Mouse (Mus musculus) forebrain, postnatal 0 days (tissue): Measurements from ENCODE around the gene Abhd14b. TPM values are rescaled to one million over a fixed set of nuclear protein-coding genes. Genes with fewer than 3 reads are reported as not detected.

Experiments
- ATAC-seq: fragments of 200-750 bp; cut with Nextera tagmentation; 2 replicates; pipeline ENCODE4 v1.8.0; 2017; ENCODE audit warnings: mild to moderate bottlenecking, moderate library complexity
- DNase-seq: peaks from one replicate; pipeline ENCODE4 v3.0.0-alpha.2; 2015
- H3K27ac ChIP-seq: fragments of 300-500 bp; sonication (generic); 2 replicates; pipeline ENCODE4 v1.5.1; 2014; ENCODE audit warnings: low read depth, mild to moderate bottlenecking, antibody characterized with exemption, low read length, moderate library complexity, mixed read lengths
- H3K27me3 ChIP-seq: fragments of 300-500 bp; sonication (generic); 2 replicates; pipeline ENCODE4 v1.6.1; 2014; ENCODE audit warnings: mild to moderate bottlenecking, low read length, mixed read lengths; ENCODE audit not compliant: insufficient read depth
- H3K36me3 ChIP-seq: fragments of 300-500 bp; sonication (generic); 2 replicates; pipeline ENCODE4 v1.6.1; 2014; ENCODE audit warnings: mild to moderate bottlenecking, moderate library complexity; ENCODE audit not compliant: insufficient read depth
- H3K4me1 ChIP-seq: fragments of 300-500 bp; sonication (generic); 2 replicates; pipeline ENCODE4 v1.6.1; 2014; ENCODE audit warnings: antibody characterized with exemption; ENCODE audit not compliant: insufficient read depth
- H3K4me2 ChIP-seq: fragments of 300-500 bp; sonication (generic); 2 replicates; pipeline ENCODE4 v1.6.1; 2014; ENCODE audit warnings: low read depth, mild to moderate bottlenecking, moderate library complexity
- H3K4me3 ChIP-seq: fragments of 300-500 bp; sonication (generic); 2 replicates; pipeline ENCODE4 v1.5.1; 2014; ENCODE audit warnings: low read depth, low read length, mixed read lengths
- H3K9ac ChIP-seq: fragments of 300-500 bp; sonication (generic); 2 replicates; pipeline ENCODE4 v1.6.1; 2014; ENCODE audit warnings: mild to moderate bottlenecking
- H3K9me3 ChIP-seq: fragments of 300-500 bp; sonication (generic); 2 replicates; pipeline ENCODE4 v1.6.1; 2016; ENCODE audit warnings: low read length
- CTCF ChIP-seq: sonication (generic); IDR thresholded peaks from 2 replicates; pipeline ENCODE4 v1.5.1; 2016; ENCODE audit warnings: antibody characterized with exemption, control low read depth, low read depth
- WGBS: fragments of 180-500 bp; shearing (Covaris S2); extraction: QIAGEN DNeasy Blood & Tissue Kit; methylation state at CpG from one replicate; pipeline ENCODE4 v1.1.7; 2014; 5-methylcytosine and 5-hydroxymethylcytosine counted together
- polyA plus RNA-seq: library from polyadenylated mRNA; unstranded; fragments of >200 nt; fragmentation: Nextera tagmentation; extraction: Ambion mirVana; gene quantifications from 2 replicates; pipeline ENCODE4 v1.2.1, GENCODE M21; 2015
- total RNA-seq: library from RNA; depleted of rRNA; stranded (reverse); fragments of >200 nt; gene quantifications from 2 replicates; pipeline ENCODE4 v1.2.3, GENCODE M21; 2014

The Abhd14b gene
- total and polyA plus RNA-seq, 2 experiments from 2014 or later: 7.6 to 13.8 TPM

DNA sequence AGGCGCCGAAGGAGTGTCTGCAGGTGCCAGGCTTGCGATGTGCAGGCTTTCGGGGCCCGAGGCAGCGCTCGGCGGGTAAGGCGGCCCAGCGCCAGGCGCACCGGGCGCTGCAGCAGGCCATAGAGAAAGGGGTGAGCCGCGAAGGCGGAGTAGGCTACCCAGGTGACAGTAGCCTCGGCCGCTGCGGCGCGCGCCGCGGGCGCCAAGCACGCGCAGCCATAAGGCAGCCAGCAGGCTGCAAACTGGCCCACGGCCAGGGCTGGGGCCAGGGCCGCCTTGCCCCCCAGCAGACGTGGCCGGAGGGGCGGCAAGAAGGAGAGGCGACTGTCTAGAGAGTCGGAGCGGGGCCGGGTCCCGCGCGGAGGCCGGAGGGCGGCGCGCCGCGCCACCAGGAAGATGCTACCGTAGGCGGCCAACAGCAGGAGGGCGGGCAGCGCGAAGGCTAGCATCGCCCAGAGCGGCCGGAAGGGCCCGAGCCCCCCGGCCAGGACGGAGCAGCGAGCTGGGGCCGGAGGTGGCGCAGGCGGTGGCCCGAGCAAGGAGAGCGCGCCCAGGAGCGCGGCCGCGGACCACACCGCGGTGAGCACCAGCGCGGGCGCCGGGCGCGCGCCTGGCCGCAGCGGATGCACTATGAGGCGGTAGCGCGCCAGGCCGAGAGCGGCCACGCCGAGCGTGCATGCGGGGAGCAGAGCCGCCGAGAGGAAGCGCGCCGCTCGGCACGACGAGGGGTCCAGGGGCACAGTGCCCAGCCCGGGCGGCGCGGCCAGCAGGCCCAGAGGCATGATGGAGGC lies 17.7 kb downstream of the Abhd14b start:
- Histone ChIP-seq H3K9me3 (no peaks in the 10 kb centered on the region), H3K4me2 (peak overlapping the region; percentile 99), H3K9ac (peak overlapping the region; percentile 81), H3K4me3 (peak overlapping the region; percentile 54), H3K27ac (peak overlapping the region; percentile 82), H3K27me3 (no peaks in the 10 kb centered on the region), H3K4me1 (peaks cover 7% of the 10 kb centered on the region; the same call in 1 of the 2 replicates), H3K36me3 (peaks cover 37% of the 10 kb centered on the region)
- ATAC-seq (peak; percentile 85), DNase-seq (peak; percentile 87)
- 3% methylated on average over 76 of the region's 99 CpGs for WGBS
- TF ChIP-seq CTCF: peak; percentile 15; the same call in 1 of the 2 replicates

DNA sequence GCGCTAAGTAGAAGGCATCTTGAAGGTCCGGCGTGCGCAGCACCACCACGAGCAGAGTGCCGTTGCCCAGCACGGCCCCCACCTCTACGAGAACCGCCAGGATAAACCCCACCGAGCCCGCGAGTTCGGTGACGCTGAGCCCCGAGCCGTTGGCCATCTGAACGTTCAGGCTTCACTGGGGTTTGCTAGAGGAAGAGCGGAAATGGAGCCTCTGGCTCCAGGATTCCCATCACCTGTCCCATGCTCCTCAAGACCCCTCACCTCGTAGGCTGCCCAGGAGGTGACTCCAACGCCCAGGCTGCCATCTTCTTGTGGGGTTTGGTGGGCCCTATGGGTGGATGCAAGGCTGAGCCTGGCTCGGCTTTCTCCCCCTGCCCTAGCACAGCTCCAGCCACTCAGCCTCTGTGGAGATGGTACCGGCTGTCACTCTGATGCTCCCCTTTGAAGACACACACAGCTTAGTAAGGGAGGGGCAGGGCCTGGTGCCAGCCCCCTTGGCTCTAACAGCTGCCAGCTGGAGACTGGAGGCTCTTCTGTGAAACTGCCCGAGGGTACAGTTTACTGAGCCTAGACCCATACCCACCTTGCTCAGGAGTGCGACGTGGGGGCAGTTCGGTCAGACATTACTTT lies 18.4 kb downstream of the Abhd14b start, which contains the start of gene Gpr62:
Gpr62 (minus strand) TSS at position 368 of the 630 bp plus-strand sequence.
- no peak for TF ChIP-seq CTCF
- Histone ChIP-seq H3K4me2 (peak within 1 kb of the TSS; percentile 99), H3K36me3 (peaks cover 35% of the 10 kb centered on the region), H3K4me1 (peaks cover 7% of the 10 kb centered on the region; the same call in 1 of the 2 replicates), H3K4me3 (peak within 1 kb of the TSS; percentile 54), H3K9me3 (no peaks in the 10 kb centered on the region), H3K27ac (peak within 1 kb of the TSS; percentile 82), H3K9ac (peak within 1 kb of the TSS; percentile 81), H3K27me3 (no peaks in the 10 kb centered on the region)
- DNase-seq (peak; percentile 59), ATAC-seq (peak; percentile 47)
- 20% methylated on average over 26 of the region's 26 CpGs for WGBS

DNA sequence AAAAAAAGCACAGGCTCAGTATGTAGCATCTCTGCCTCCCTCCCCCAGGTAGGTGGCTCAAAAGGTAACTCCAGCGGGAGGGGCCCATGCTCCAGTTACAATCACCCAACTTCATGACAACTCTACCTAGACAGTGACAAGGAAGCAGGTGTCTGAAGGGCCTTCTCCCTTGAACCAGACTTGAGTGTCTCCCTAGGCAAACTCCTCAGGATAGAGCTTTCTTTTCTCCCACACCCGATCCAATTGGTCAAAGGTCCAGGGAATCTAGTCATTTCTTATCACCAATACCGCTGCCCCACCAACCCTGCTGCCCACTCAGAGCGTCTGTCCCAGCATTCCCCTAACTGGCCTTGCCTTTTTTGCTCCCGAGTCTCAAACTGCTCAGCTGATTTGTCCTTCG lies 19.5 kb downstream of the Abhd14b start:
- Histone ChIP-seq H3K36me3 (peaks cover 27% of the 10 kb centered on the region), H3K4me2 (no peak overlapping the region), H3K9ac (no peak overlapping the region), H3K4me1 (peaks cover 7% of the 10 kb centered on the region; the same call in 1 of the 2 replicates), H3K4me3 (no peak overlapping the region), H3K27me3 (no peaks in the 10 kb centered on the region), H3K27ac (no peak overlapping the region), H3K9me3 (no peaks in the 10 kb centered on the region)
- 94% methylated on average over 6 of the region's 6 CpGs for WGBS
- no peak for ATAC-seq
- no peak for TF ChIP-seq CTCF
- no peak for DNase-seq

DNA sequence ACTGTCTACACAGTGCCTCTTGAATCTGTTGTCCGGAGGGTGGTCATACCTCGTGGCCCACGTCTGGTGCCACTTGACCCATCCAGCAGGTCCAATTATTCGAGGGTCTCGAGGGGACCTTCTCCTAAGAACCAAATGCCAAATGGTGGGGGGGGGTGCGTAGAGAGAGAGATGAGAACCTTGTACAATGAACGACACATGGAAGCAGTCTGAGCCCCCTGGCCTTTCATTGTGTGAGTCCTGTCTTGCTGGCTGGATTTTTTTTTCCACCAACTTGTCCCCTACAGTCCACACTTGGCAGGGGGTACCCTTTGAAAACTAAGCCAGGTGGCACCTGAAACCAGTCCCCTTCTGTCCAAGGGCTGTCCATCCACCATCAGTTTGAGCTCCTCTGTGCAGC lies 20.5 kb downstream of the Abhd14b start:
- H3K4me2 ChIP-seq: no peak overlapping the region
- 87% methylated on average over 7 of the region's 7 CpGs for WGBS

DNA sequence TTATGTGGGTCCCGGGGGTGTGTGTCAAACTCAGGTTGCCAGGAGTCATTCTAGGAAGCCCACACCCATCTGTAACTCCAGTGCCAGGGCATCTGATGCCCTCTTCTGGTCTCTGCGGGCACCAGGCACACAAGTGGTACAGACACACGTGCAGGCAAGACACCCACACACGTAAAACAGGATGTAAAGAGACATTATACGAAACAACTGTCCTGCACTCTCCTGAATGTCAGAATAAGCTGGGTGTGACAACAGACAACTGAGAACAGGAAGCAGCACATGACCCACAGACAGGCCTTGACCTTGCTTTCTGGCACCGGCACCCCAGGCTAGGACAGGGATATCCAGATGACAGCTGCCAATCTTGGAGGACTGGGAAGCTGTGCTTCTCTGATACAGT lies 22.1 kb downstream of the Abhd14b start:
- 81% methylated on average over 6 of the region's 6 CpGs for WGBS
- Histone ChIP-seq H3K4me2 (no peak overlapping the region), H3K36me3 (0 out of 2 replicates have a peak, but pooled peaks cover 3% of the 10 kb centered on the region), H3K27me3 (no peaks in the 10 kb centered on the region), H3K9me3 (no peaks in the 10 kb centered on the region), H3K9ac (no peak overlapping the region), H3K4me1 (peaks cover 7% of the 10 kb centered on the region; the same call in 1 of the 2 replicates), H3K27ac (no peak overlapping the region), H3K4me3 (no peak overlapping the region)
- DNase-seq (no peak), ATAC-seq (no peak)
- TF ChIP-seq CTCF: no peak

More for the DNA sequence above, 20.5 kb downstream of the Abhd14b start:
- no peak overlapping the region for H3K27ac ChIP-seq
- H3K9ac ChIP-seq: no peak overlapping the region
- H3K4me3 ChIP-seq: no peak overlapping the region
- H3K36me3 ChIP-seq: peaks cover 18% of the 10 kb centered on the region
- no peak for ATAC-seq
- no peak for DNase-seq
- H3K4me1 ChIP-seq: peaks cover 7% of the 10 kb centered on the region; the same call in 1 of the 2 replicates
- H3K27me3 ChIP-seq: no peaks in the 10 kb centered on the region
- TF ChIP-seq CTCF: no peak
- no peaks in the 10 kb centered on the region for H3K9me3 ChIP-seq

DNA sequence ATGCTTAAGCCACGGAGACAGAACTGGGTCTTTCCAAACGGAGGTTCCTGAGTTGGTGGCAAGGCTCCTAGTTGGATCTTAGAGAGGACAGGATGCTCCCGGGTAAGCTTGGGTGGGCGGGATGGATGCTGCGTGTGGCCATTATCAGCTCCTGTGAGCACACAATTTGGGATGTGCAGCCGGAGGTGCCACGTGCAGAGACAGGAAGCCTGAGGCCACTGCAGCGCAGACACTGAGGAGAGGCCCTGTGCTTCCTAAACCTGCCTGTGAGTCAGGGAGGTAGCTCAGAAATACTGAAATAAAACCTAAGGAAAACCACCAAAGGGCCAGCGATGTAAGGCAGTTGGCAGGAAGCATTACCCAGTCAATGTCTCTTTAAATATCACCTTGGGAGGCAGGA lies 22.5 kb downstream of the Abhd14b start:
- no peak for DNase-seq
- Histone ChIP-seq H3K27ac (no peak overlapping the region), H3K27me3 (no peaks in the 10 kb centered on the region)

More for the DNA sequence above, 22.5 kb downstream of the Abhd14b start:
- WGBS: 69% methylated on average over 9 of the region's 9 CpGs
- Histone ChIP-seq H3K9ac (no peak overlapping the region), H3K36me3 (no peaks in the 10 kb centered on the region), H3K4me2 (no peak overlapping the region), H3K9me3 (no peaks in the 10 kb centered on the region), H3K4me1 (peaks cover 7% of the 10 kb centered on the region; the same call in 1 of the 2 replicates), H3K4me3 (no peak overlapping the region)
- TF ChIP-seq CTCF: no peak
- no peak for ATAC-seq
